Mouse (Mus musculus): ENCODE data around the gene Kif22. TPM values are rescaled to one million over a fixed set of nuclear protein-coding genes. Genes with fewer than 3 reads are reported as not detected.
"Not testable (repeated sequence)": the region's sequence is repeated elsewhere in the genome, so short reads cannot be mapped to it uniquely, and the experiment has no call there.

The Kif22 gene
- polyA plus RNA-seq (2015; fragmentation: Nextera tagmentation; extraction: Ambion mirVana): 52.9 and 61.2 TPM in 2 replicates

GRCm38 (mm10) chr7:127041851-127042672, at the start of gene Kif22:
Gene Kif22, minus strand, starts transcription at chr7:127042471.
- Histone ChIP-seq H3K9me3 (ENCODE audit: control insufficient read depth, low read length) (no peaks in the 10 kb centered on the region), H3K9ac (replicated peaks; ENCODE audit: low read depth, low read length) (peak within 1 kb of the TSS; percentile 82), H3K27ac (ENCODE audit: low read length) (peak within 1 kb of the TSS; percentile 56), H3K27me3 (replicated peaks; ENCODE audit: control insufficient read depth, insufficient read depth, low read length) (no peaks in the 10 kb centered on the region), H3K4me3 (replicated peaks; ENCODE audit: low read length) (peak within 1 kb of the TSS; percentile 90), H3K36me3 (ENCODE audit: control insufficient read depth, insufficient read depth) (no peaks in the 10 kb centered on the region), H3K4me2 (ENCODE audit: low read length) (peak within 1 kb of the TSS; percentile 93), H3K4me1 (replicated peaks; ENCODE audit: control insufficient read depth, insufficient read depth, low read length) (peaks cover 19% of the 10 kb centered on the region)
- WGBS: 0% methylated on average over 53 of the region's 53 CpGs
- peak; percentile 91 for ATAC-seq

DNA sequence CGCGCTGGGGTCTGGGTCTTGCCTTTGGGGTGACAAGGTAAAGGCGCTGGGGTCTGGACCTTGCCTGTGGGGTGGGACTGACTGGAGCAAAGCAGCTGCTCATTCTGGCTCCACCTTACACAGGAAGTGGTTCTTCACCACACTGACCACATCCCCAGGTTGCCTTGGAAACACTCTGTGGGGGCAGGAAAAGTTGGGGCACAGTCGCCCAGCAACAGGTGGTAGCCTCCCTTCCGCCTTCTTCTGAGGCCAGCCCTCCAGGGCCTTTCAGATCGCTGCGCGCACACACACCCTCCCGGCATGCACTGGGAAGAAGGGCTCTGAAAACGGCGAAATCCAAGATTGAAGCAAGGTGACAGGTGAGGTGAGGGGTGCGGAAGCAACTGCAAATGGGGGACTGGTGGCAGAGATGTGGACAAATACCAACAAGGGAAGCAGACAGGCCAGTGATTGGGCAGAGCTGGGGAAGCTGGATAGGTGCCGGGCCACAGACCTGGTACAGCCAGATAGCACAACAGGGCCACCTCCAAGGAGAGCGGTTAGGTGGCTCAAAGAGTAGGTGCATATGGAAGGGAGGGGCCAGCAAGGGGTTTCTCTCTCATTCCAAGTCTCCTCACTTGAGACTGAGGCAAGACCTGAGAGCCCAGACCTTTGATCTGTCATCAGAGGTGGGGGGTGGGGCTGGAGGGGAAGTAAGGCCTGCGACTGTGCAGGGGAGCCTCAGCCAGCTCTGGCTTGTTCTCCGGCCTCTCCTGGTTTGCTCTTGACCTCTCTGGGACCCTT, 49.0 kb upstream of the Kif22 start, which contains the start of gene AI467606:
TSS of gene AI467606 (plus strand) at position 246 of the 783 bp plus-strand sequence.
- H3K4me2 ChIP-seq (ENCODE audit: low read length): no peak within 1 kb of the TSS
- 0 out of 2 replicates have a peak, but pooled peaks cover 4% of the 10 kb centered on the region for H3K4me1 ChIP-seq (replicated peaks; ENCODE audit: control insufficient read depth, insufficient read depth, low read length)
- H3K36me3 ChIP-seq (ENCODE audit: control insufficient read depth, insufficient read depth): no peaks in the 10 kb centered on the region
- H3K9me3 ChIP-seq (ENCODE audit: control insufficient read depth, low read length): no peaks in the 10 kb centered on the region
- H3K27ac ChIP-seq (ENCODE audit: low read length): no peak within 1 kb of the TSS
- no peak within 1 kb of the TSS for H3K4me3 ChIP-seq (replicated peaks; ENCODE audit: low read length)
- H3K27me3 ChIP-seq (replicated peaks; ENCODE audit: control insufficient read depth, insufficient read depth, low read length): no peaks in the 10 kb centered on the region
- H3K9ac ChIP-seq (replicated peaks; ENCODE audit: low read depth, low read length): no peak within 1 kb of the TSS
- WGBS: 73% methylated on average over 16 of the region's 16 CpGs
- ATAC-seq: no peak

- 85% methylated on average over 19 of the region's 20 CpGs for WGBS
- H3K9ac ChIP-seq (replicated peaks; ENCODE audit: low read depth, low read length): no peak overlapping the region
- H3K4me1 ChIP-seq (replicated peaks; ENCODE audit: control insufficient read depth, insufficient read depth, low read length): 0 out of 2 replicates have a peak, but pooled peaks cover 4% of the 10 kb centered on the region
- no peak overlapping the region for H3K4me3 ChIP-seq (replicated peaks; ENCODE audit: low read length)
- no peak overlapping the region for H3K27ac ChIP-seq (ENCODE audit: low read length)
- ATAC-seq: no peak
- no peak overlapping the region for H3K4me2 ChIP-seq (ENCODE audit: low read length)
- H3K27me3 ChIP-seq (replicated peaks; ENCODE audit: control insufficient read depth, insufficient read depth, low read length): no peaks in the 10 kb centered on the region
- no peaks in the 10 kb centered on the region for H3K36me3 ChIP-seq (ENCODE audit: control insufficient read depth, insufficient read depth)
- H3K9me3 ChIP-seq (ENCODE audit: control insufficient read depth, low read length): no peaks in the 10 kb centered on the region
Measured at GRCm38 (mm10) chr7:127090154-127091113, 48.2 kb upstream of the Kif22 start.

GRCm38 (mm10) chr7:127088901-127089845, 46.9 kb upstream of the Kif22 start:
- WGBS: 22% methylated on average over 27 of the region's 27 CpGs
- no peak for ATAC-seq
- peak overlapping the region; percentile 15; the same call in 1 of the 2 replicates for H3K9ac ChIP-seq (replicated peaks; ENCODE audit: low read depth, low read length)
- H3K4me2 ChIP-seq (ENCODE audit: low read length): peak overlapping the region; percentile 38
- H3K36me3 ChIP-seq (ENCODE audit: control insufficient read depth, insufficient read depth): no peaks in the 10 kb centered on the region
- H3K9me3 ChIP-seq (ENCODE audit: control insufficient read depth, low read length): no peaks in the 10 kb centered on the region
- 0 out of 2 replicates have a peak, but pooled peaks cover 4% of the 10 kb centered on the region for H3K4me1 ChIP-seq (replicated peaks; ENCODE audit: control insufficient read depth, insufficient read depth, low read length)
- H3K27ac ChIP-seq (ENCODE audit: low read length): no peak overlapping the region
- no peak overlapping the region for H3K4me3 ChIP-seq (replicated peaks; ENCODE audit: low read length)
- no peaks in the 10 kb centered on the region for H3K27me3 ChIP-seq (replicated peaks; ENCODE audit: control insufficient read depth, insufficient read depth, low read length)

- Histone ChIP-seq H3K4me3 (replicated peaks; ENCODE audit: low read length) (no peak overlapping the region), H3K27ac (ENCODE audit: low read length) (no peak overlapping the region), H3K4me2 (ENCODE audit: low read length) (no peak overlapping the region), H3K27me3 (replicated peaks; ENCODE audit: control insufficient read depth, insufficient read depth, low read length) (no peaks in the 10 kb centered on the region), H3K9ac (replicated peaks; ENCODE audit: low read depth, low read length) (no peak overlapping the region), H3K36me3 (ENCODE audit: control insufficient read depth, insufficient read depth) (no peaks in the 10 kb centered on the region), H3K9me3 (ENCODE audit: control insufficient read depth, low read length) (no peaks in the 10 kb centered on the region), H3K4me1 (replicated peaks; ENCODE audit: control insufficient read depth, insufficient read depth, low read length) (0 out of 2 replicates have a peak, but pooled peaks cover 4% of the 10 kb centered on the region)
- 94% methylated on average over 3 of the region's 3 CpGs for WGBS
- ATAC-seq: no peak
Measured at GRCm38 (mm10) chr7:127088083-127088482, 45.8 kb upstream of the Kif22 start.

GRCm38 (mm10) chr7:127087278-127088010, 45.2 kb upstream of the Kif22 start, which contains the start of gene Zg16:
Gene Zg16, minus strand, starts transcription at chr7:127087328.
- not testable (repeated sequence) for H3K9me3 ChIP-seq (ENCODE audit: control insufficient read depth, low read length)

DNA sequence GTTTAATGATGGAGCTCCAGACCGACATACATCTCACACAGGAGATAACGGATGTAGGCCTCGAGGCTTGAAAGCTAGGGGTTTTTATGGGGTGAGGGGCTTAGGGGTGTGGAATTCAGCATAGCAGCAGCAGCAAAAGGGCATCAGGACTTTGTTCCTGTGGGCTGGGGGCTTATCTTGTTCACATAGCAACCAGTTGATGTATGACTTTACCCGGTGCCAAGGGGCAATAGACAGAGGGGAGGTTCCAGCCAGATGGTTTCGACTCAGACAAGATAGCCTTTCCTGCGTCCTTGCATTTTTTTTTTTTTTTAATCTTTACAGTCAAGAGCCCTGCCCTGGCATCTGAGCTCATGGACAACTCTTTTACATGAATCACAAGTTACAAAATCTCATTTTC, 43.5 kb upstream of the Kif22 start:
- H3K27ac ChIP-seq (ENCODE audit: low read length); H3K4me3 ChIP-seq (replicated peaks; ENCODE audit: low read length); H3K4me1 ChIP-seq (replicated peaks; ENCODE audit: control insufficient read depth, insufficient read depth, low read length); H3K27me3 ChIP-seq (replicated peaks; ENCODE audit: control insufficient read depth, insufficient read depth, low read length); H3K9me3 ChIP-seq (ENCODE audit: control insufficient read depth, low read length); H3K9ac ChIP-seq (replicated peaks; ENCODE audit: low read depth, low read length); H3K4me2 ChIP-seq (ENCODE audit: low read length); H3K36me3 ChIP-seq (ENCODE audit: control insufficient read depth, insufficient read depth); ATAC-seq: not testable (repeated sequence)
- 89% methylated on average over 6 of the region's 6 CpGs for WGBS

More at GRCm38 (mm10) chr7:127087278-127088010, 45.2 kb upstream of the Kif22 start, which contains the start of gene Zg16:
- H3K27ac ChIP-seq (ENCODE audit: low read length); ATAC-seq; H3K4me2 ChIP-seq (ENCODE audit: low read length); H3K4me3 ChIP-seq (replicated peaks; ENCODE audit: low read length); H3K36me3 ChIP-seq (ENCODE audit: control insufficient read depth, insufficient read depth); H3K4me1 ChIP-seq (replicated peaks; ENCODE audit: control insufficient read depth, insufficient read depth, low read length); H3K9ac ChIP-seq (replicated peaks; ENCODE audit: low read depth, low read length); H3K27me3 ChIP-seq (replicated peaks; ENCODE audit: control insufficient read depth, insufficient read depth, low read length): not testable (repeated sequence)
- WGBS: 84% methylated on average over 6 of the region's 6 CpGs

All from forebrain, embryonic 16.5 days (tissue).